Mouse (Mus musculus): ENCODE measurements around the gene Gm19426. TPM values are rescaled to one million over a fixed set of nuclear protein-coding genes. Genes with fewer than 3 reads are reported as not detected.

Gm19426 gene
- polyA plus RNA-seq, 1 experiment from 2014 or later, result 6.7 TPM

DNA sequence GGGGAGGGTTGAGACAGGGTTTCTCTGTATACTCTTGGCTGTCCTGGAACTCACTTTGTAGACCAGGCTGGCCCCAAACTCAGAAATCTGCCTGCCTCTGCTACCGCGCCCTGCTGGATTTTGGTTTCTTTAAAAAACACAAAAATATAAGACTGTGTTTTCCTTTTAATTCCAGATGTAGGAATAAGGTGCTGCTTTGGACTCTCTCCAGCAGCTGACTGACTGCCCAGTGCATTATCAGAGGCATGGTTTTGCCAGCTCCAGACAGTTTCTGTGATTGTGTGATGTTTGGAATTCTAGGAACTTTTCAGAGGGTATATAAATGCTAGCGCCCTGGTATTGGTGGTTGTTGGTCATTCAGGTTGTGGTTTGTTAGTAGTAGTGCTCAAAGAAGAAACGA lies 26.1 kb downstream of the Gm19426 start:
- no peak overlapping the region for H3K4me2 ChIP-seq (ENCODE audit: low read length)
- no peaks in the 10 kb centered on the region for H3K9me3 ChIP-seq (ENCODE audit: control insufficient read depth, low read length)
- H3K4me1 ChIP-seq (ENCODE audit: control insufficient read depth, insufficient read depth, low read depth, low read length), result peaks cover 12% of the 10 kb centered on the region
- WGBS, result 94% methylated on average over 4 of the region's 4 CpGs
- no peak overlapping the region for H3K27ac ChIP-seq (ENCODE audit: low read depth, low read length)
- H3K4me3 ChIP-seq (ENCODE audit: low read length), result no peak overlapping the region
- H3K36me3 ChIP-seq (ENCODE audit: control insufficient read depth, insufficient read depth, low read length), result no peaks in the 10 kb centered on the region
- no peaks in the 10 kb centered on the region for H3K27me3 ChIP-seq (replicated peaks; ENCODE audit: control insufficient read depth, insufficient read depth, low read length)
- ATAC-seq, result no peak
- no peak overlapping the region for H3K9ac ChIP-seq (ENCODE audit: low read depth, low read length)

DNA sequence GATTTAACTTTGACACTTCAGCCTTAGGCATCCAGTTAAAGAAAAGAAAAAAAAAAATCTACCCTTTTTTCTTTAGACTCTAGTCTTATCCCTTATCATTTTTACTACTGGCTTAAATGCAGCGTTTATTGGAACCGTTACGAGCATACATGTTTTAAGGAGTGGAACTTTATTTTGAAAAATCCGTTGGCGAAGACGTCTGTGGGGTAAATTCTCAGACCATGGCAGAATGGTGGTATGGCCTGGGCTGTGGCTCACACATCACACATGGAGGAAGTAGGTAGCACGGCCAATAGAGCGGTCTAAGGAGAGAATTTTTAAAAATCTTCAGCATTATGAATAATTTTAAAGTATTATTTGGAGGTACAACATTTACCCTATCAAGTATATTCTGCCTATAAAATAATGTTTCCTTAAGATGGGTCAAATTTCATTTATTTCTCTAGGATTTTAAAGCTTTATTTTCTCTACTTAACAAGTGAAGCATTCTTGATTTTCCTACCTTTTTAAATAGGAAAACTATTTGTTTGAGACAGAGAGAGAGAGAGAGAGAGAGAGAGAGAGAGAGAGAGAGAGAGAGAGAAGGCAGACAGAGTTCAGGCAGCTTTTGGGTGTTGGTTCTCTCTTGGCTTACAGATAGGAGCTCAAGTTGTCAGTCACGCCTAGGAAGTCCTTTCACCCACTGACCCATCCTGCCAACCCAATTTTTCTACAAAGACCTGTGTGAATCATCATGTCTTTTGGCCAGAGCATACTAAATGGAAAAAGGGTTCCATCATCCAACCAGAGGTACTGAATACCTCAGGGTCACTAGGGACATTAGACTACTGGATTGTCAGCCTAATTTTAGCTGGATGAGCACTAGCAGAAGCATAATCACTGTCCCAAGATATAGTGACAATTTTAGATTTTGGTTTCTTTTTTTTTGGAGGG lies 26.8 kb downstream of the Gm19426 start:
- Histone ChIP-seq H3K9ac (ENCODE audit: low read depth, low read length) (peak overlapping the region; percentile 79), H3K27ac (ENCODE audit: low read depth, low read length) (peak overlapping the region; percentile 89)

DNA sequence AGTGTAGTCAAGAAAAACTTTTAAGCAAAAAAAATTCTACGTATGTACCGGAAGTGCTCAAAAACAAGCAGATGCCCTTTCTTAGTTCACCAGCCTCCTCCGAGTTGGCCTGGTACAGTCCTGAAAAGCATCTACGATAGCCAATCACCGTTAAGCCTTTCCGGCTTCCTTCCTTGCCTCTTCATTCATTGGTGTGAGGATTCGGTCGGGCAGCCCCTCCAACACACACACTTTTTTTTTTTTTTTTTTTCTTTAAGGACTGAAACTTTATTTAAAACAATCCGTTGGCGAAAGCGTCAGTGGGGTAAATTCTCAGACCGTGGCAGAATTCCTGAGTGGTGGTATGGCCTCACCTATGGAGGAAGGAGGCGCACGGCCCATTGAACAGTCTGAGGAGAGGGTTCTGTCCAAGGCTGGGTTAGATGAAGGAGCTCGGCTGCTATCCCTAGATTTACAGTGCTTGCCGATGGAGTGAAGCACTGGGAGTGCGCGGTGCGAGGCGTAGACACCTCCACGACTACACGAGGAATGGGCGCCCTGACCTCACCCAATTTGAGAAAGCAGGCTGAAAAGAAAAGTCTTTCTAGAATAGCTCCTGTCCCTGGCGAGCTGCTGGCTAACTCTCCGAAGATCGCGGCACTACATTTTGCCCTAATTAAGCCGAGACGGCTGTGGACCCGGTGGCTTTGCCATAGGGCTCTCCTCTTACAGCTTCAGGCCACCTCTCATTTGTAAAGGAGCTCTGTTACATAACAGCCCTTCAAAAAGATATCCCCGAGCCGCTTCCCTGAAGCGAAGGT lies 27.7 kb downstream of the Gm19426 start:
- WGBS, result under 1% methylated on average over 33 of the region's 33 CpGs
- Histone ChIP-seq H3K9me3 (ENCODE audit: control insufficient read depth, low read length) (no peaks in the 10 kb centered on the region), H3K9ac (ENCODE audit: low read depth, low read length) (peak overlapping the region; percentile 79), H3K4me2 (ENCODE audit: low read length) (peak overlapping the region; percentile 93), H3K27me3 (replicated peaks; ENCODE audit: control insufficient read depth, insufficient read depth, low read length) (no peaks in the 10 kb centered on the region), H3K27ac (ENCODE audit: low read depth, low read length) (peak overlapping the region; percentile 98), H3K4me1 (ENCODE audit: control insufficient read depth, insufficient read depth, low read depth, low read length) (peaks cover 12% of the 10 kb centered on the region), H3K4me3 (ENCODE audit: low read length) (peak overlapping the region; percentile 96), H3K36me3 (ENCODE audit: control insufficient read depth, insufficient read depth, low read length) (peaks cover under 1% of the 10 kb centered on the region; the same call in 1 of the 2 replicates)
- peak; percentile 96 for ATAC-seq

More for the DNA sequence above, 26.8 kb downstream of the Gm19426 start:
- Histone ChIP-seq H3K4me3 (ENCODE audit: low read length) (peak overlapping the region; percentile 96), H3K36me3 (ENCODE audit: control insufficient read depth, insufficient read depth, low read length) (no peaks in the 10 kb centered on the region), H3K4me2 (ENCODE audit: low read length) (peak overlapping the region; percentile 93), H3K4me1 (ENCODE audit: control insufficient read depth, insufficient read depth, low read depth, low read length) (peaks cover 12% of the 10 kb centered on the region), H3K9me3 (ENCODE audit: control insufficient read depth, low read length) (no peaks in the 10 kb centered on the region), H3K27me3 (replicated peaks; ENCODE audit: control insufficient read depth, insufficient read depth, low read length) (no peaks in the 10 kb centered on the region)
- ATAC-seq, result no peak
- WGBS, result 37% methylated on average over 9 of the region's 9 CpGs

- peak within 1 kb of the TSS; percentile 98 for H3K27ac ChIP-seq (ENCODE audit: low read depth, low read length)
- no peaks in the 10 kb centered on the region for H3K9me3 ChIP-seq (ENCODE audit: control insufficient read depth, low read length)
- peak within 1 kb of the TSS; percentile 93 for H3K4me2 ChIP-seq (ENCODE audit: low read length)
- peak within 1 kb of the TSS; percentile 96 for H3K4me3 ChIP-seq (ENCODE audit: low read length)
- H3K4me1 ChIP-seq (ENCODE audit: control insufficient read depth, insufficient read depth, low read depth, low read length), result peaks cover 12% of the 10 kb centered on the region
- under 1% methylated on average over 97 of the region's 107 CpGs for WGBS
- H3K27me3 ChIP-seq (replicated peaks; ENCODE audit: control insufficient read depth, insufficient read depth, low read length), result no peaks in the 10 kb centered on the region
- H3K36me3 ChIP-seq (ENCODE audit: control insufficient read depth, insufficient read depth, low read length), result peaks cover 8% of the 10 kb centered on the region
- peak; percentile 96 for ATAC-seq
- peak within 1 kb of the TSS; percentile 95 for H3K9ac ChIP-seq (ENCODE audit: low read depth, low read length)
These were observed 28.5 kb downstream of the Gm19426 start, which contains the start of gene Zdhhc5 for GRCm38 (mm10) chr2:84714811-84715561. TSS of gene Zdhhc5 (minus strand) at chr2:84715180.

DNA sequence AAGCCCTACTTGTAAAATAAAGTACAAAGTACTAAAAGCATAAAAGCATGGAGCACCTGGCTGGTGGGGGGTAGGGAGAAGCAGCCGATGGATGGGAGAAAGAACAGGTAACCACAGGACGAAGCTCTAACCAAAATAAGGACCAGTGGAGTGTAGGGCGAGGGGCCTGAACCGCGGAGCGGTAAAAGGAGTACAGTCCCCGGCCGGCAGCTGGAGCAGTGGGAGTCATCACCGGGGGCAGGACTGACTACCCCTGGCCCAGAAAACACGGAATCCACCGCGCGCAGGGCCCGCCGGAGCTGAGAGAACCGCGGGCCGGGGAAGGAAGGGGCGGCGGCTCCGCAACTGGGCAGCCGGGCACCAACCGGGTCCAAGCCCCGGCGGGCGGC lies 29.0 kb downstream of the Gm19426 start:
- H3K4me3 ChIP-seq (ENCODE audit: low read length), result peak overlapping the region; percentile 96
- ATAC-seq, result peak; percentile 12; the same call in 1 of the 2 replicates
- H3K4me1 ChIP-seq (ENCODE audit: control insufficient read depth, insufficient read depth, low read depth, low read length), result peaks cover 12% of the 10 kb centered on the region
- H3K27me3 ChIP-seq (replicated peaks; ENCODE audit: control insufficient read depth, insufficient read depth, low read length), result no peaks in the 10 kb centered on the region
- H3K36me3 ChIP-seq (ENCODE audit: control insufficient read depth, insufficient read depth, low read length), result peaks cover 8% of the 10 kb centered on the region
- no peaks in the 10 kb centered on the region for H3K9me3 ChIP-seq (ENCODE audit: control insufficient read depth, low read length)
- H3K4me2 ChIP-seq (ENCODE audit: low read length), result peak overlapping the region; percentile 76
- H3K9ac ChIP-seq (ENCODE audit: low read depth, low read length), result peak overlapping the region; percentile 95
- WGBS, result 0% methylated on average over 24 of the region's 26 CpGs
- peak overlapping the region; percentile 98 for H3K27ac ChIP-seq (ENCODE audit: low read depth, low read length)

DNA sequence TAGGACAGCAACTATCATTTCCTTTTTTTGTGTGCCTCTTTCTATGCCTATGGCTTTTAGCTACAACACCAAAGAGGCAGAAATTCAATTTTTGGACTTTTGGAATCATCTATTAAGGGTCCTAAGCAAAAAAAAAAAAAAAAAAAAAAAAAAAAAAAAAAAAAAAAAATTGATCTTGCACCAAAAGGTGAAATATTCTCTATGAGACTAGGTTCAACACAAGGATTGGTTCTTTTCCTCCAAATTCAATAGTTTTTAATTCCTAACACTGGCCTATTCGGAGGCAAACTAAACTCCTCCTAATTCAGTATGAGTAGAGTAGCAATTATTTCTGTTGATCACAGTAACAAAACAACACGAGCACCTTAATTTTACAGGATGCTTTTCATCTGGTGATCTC lies 31.6 kb downstream of the Gm19426 start:
- Histone ChIP-seq H3K36me3 (ENCODE audit: control insufficient read depth, insufficient read depth, low read length) (peaks cover 16% of the 10 kb centered on the region), H3K27ac (ENCODE audit: low read depth, low read length) (no peak overlapping the region), H3K9ac (ENCODE audit: low read depth, low read length) (no peak overlapping the region), H3K4me2 (ENCODE audit: low read length) (no peak overlapping the region), H3K4me3 (ENCODE audit: low read length) (no peak overlapping the region), H3K27me3 (replicated peaks; ENCODE audit: control insufficient read depth, insufficient read depth, low read length) (no peaks in the 10 kb centered on the region), H3K4me1 (ENCODE audit: control insufficient read depth, insufficient read depth, low read depth, low read length) (peaks cover 16% of the 10 kb centered on the region), H3K9me3 (ENCODE audit: control insufficient read depth, low read length) (no peaks in the 10 kb centered on the region)
- WGBS, result 91% methylated on average over 2 of the region's 2 CpGs
- no peak for ATAC-seq

- Histone ChIP-seq H3K27ac (ENCODE audit: low read depth, low read length) (no peak overlapping the region), H3K9me3 (ENCODE audit: control insufficient read depth, low read length) (no peaks in the 10 kb centered on the region), H3K36me3 (ENCODE audit: control insufficient read depth, insufficient read depth, low read length) (peaks cover 16% of the 10 kb centered on the region), H3K4me3 (ENCODE audit: low read length) (no peak overlapping the region), H3K9ac (ENCODE audit: low read depth, low read length) (no peak overlapping the region), H3K4me1 (ENCODE audit: control insufficient read depth, insufficient read depth, low read depth, low read length) (peaks cover 3% of the 10 kb centered on the region), H3K4me2 (ENCODE audit: low read length) (no peak overlapping the region), H3K27me3 (replicated peaks; ENCODE audit: control insufficient read depth, insufficient read depth, low read length) (no peaks in the 10 kb centered on the region)
- no peak for ATAC-seq
- WGBS, result 63% methylated on average over 1 of the region's 1 CpGs
These were observed 35.9 kb downstream of the Gm19426 start for GRCm38 (mm10) chr2:84707523-84707922.

DNA sequence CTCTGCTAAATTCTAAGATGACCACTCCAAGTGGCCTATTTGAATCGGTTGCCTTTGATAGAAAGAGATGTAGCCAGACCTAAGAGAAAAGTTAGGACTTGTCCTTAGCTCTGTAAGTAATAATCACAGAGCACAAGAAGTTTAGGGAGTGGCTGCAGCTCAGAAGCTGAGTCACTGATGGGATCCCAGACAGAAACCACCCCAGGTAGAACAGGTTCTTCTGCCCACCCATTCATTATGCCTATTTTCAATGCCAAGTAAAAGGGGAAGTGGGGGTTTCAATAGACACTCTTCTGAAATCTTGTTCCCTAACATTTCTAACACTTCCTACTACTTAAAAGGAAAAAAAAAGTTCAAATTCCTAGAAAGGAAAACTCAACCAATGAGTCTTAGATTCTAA lies 38.2 kb downstream of the Gm19426 start:
- Histone ChIP-seq H3K4me2 (ENCODE audit: low read length) (no peak overlapping the region), H3K4me1 (ENCODE audit: control insufficient read depth, insufficient read depth, low read depth, low read length) (peaks cover 3% of the 10 kb centered on the region; the same call in 1 of the 2 replicates), H3K9me3 (ENCODE audit: control insufficient read depth, low read length) (no peaks in the 10 kb centered on the region), H3K4me3 (ENCODE audit: low read length) (no peak overlapping the region), H3K9ac (ENCODE audit: low read depth, low read length) (no peak overlapping the region), H3K27ac (ENCODE audit: low read depth, low read length) (no peak overlapping the region), H3K36me3 (ENCODE audit: control insufficient read depth, insufficient read depth, low read length) (peaks cover 11% of the 10 kb centered on the region), H3K27me3 (replicated peaks; ENCODE audit: control insufficient read depth, insufficient read depth, low read length) (no peaks in the 10 kb centered on the region)
- ATAC-seq, result no peak
- 100% methylated on average over 1 of the region's 1 CpGs for WGBS
